Mouse (Mus musculus) erythroid progenitor cell, adult 5-6 weeks (primary cell): ENCODE data around the gene Gm45844. TPM values are rescaled to one million over a fixed set of nuclear protein-coding genes. Genes with fewer than 3 reads are reported as not detected.
"Not testable (repeated sequence)": the region's sequence is repeated elsewhere in the genome, so short reads cannot be mapped to it uniquely, and the experiment has no call there.

Experiments
- ATAC-seq: replicated peaks from 2 replicates; pipeline ENCODE4 v1.8.0; 2016; ENCODE audit warnings: moderate number of reproducible peaks, mild to moderate bottlenecking, moderate TSS enrichment, inconsistent platforms; ENCODE audit not compliant: poor library complexity, low FRiP score, severe bottlenecking
- total RNA-seq, 2 experiments: library from RNA; stranded (forward) in 1 of 2; stranded (reverse) in 1 of 2; fragments of 150-400 nt in 1 of 2; fragments of 186-747, 209-891 nt in 1 of 2; gene quantifications; 2 replicates each; pipeline versions ENCODE4 v1.2.3 to v1.2.4; 2015 to 2017; ENCODE audit warnings: low replicate concordance in 2 of 2

Gm45844 gene
- total RNA-seq (2015; ENCODE audit: low replicate concordance) (7.6 TPM in 1 of 2 replicates, not detected in the other), total RNA-seq (2017; ENCODE audit: low replicate concordance) (not detected in 2 replicates)

- peak; percentile 100 for ATAC-seq
Observed at GRCm38 (mm10) chr7:7277966-7278567, at the start of gene Gm45844. Gm45844 (minus strand) TSS chr7:7278289.

GRCm38 (mm10) chr7:7295595-7295994, 17.5 kb upstream of the Gm45844 start:
- no peak for ATAC-seq

- no peak for ATAC-seq
Observed at GRCm38 (mm10) chr7:7281383-7281782, 3.3 kb upstream of the Gm45844 start.

- ATAC-seq, result 0 out of 2 replicates have a peak, but pooled peaks have one; percentile 10
Observed at GRCm38 (mm10) chr7:7277556-7277955, 533 bp downstream of the Gm45844 start.

- not testable (repeated sequence) for ATAC-seq
Observed at GRCm38 (mm10) chr7:7247228-7247627, 30.9 kb downstream of the Gm45844 start, which contains the start of gene Vmn2r29. Vmn2r29 (minus strand) TSS chr7:7247328.

GRCm38 (mm10) chr7:7209313-7210151, 68.6 kb downstream of the Gm45844 start, which contains the start of gene Zfp772:
Zfp772 (minus strand) TSS chr7:7209998.
- not testable (repeated sequence) for ATAC-seq

GRCm38 (mm10) chr7:7188191-7188942, 89.7 kb downstream of the Gm45844 start:
- peak; percentile 83 for ATAC-seq

- ATAC-seq, result no peak
Observed at GRCm38 (mm10) chr7:7187417-7188190, 90.5 kb downstream of the Gm45844 start.

GRCm38 (mm10) chr7:7185897-7186296, 92.2 kb downstream of the Gm45844 start:
- no peak for ATAC-seq

- ATAC-seq, result peak; percentile 39; the same call in 1 of the 2 replicates
Observed at GRCm38 (mm10) chr7:7171227-7172147, 106.6 kb downstream of the Gm45844 start, which contains the start of gene Zfp418. Zfp418 (plus strand) TSS chr7:7171330.

Other genes starting within 250 kb of the Gm45844 start
- gene Zfp954, start 156.8 kb downstream of the Gm45844 start, total RNA-seq (2015; ENCODE audit: low replicate concordance), result 1.1 and 8.4 TPM in 2 replicates
- 2.6 TPM in 2 replicates for gene Zfp954, start 156.8 kb downstream of the Gm45844 start, total RNA-seq (2017; ENCODE audit: low replicate concordance)
- not detected in 2 replicates for gene Zfp773, start 141.5 kb downstream of the Gm45844 start, total RNA-seq (2015; ENCODE audit: low replicate concordance)
- gene Zfp773, start 141.5 kb downstream of the Gm45844 start, total RNA-seq (2017; ENCODE audit: low replicate concordance), result 0.39 and 0.53 TPM in 2 replicates
- gene Zfp418, start 107.0 kb downstream of the Gm45844 start, total RNA-seq (2015; ENCODE audit: low replicate concordance), result 1.1 TPM in 1 of 2 replicates, not detected in the other
- gene Zfp418, start 107.0 kb downstream of the Gm45844 start, total RNA-seq (2017; ENCODE audit: low replicate concordance), result not detected in 2 replicates
- gene Zfp772, start 68.3 kb downstream of the Gm45844 start, total RNA-seq (2015; ENCODE audit: low replicate concordance), result 3.8 TPM in 1 of 2 replicates, not detected in the other
- gene Zfp772, start 68.3 kb downstream of the Gm45844 start, total RNA-seq (2017; ENCODE audit: low replicate concordance), result 0.39 and 1.5 TPM in 2 replicates
- gene Vmn2r29, start 31.0 kb downstream of the Gm45844 start, total RNA-seq (2015; ENCODE audit: low replicate concordance), result 2.2 TPM in 1 of 2 replicates, not detected in the other
- gene Vmn2r29, start 31.0 kb downstream of the Gm45844 start, total RNA-seq (2017; ENCODE audit: low replicate concordance), result 1.7 TPM in 1 of 2 replicates, not detected in the other
- gene Clcn4, start 22.6 kb upstream of the Gm45844 start, total RNA-seq (2015; ENCODE audit: low replicate concordance), result 11.7 and 16.9 TPM in 2 replicates
- gene Clcn4, start 22.6 kb upstream of the Gm45844 start, total RNA-seq (2017; ENCODE audit: low replicate concordance), result 8.5 and 15.0 TPM in 2 replicates
- not detected in 2 replicates for gene Vmn2r30, start 59.3 kb upstream of the Gm45844 start, total RNA-seq (2015; ENCODE audit: low replicate concordance)
- not detected in 2 replicates for gene Vmn2r30, start 59.3 kb upstream of the Gm45844 start, total RNA-seq (2017; ENCODE audit: low replicate concordance)
- gene Gm45783, start 96.3 kb upstream of the Gm45844 start, total RNA-seq (2015; ENCODE audit: low replicate concordance), result not detected in 2 replicates
- not detected in 2 replicates for gene Gm45783, start 96.3 kb upstream of the Gm45844 start, total RNA-seq (2017; ENCODE audit: low replicate concordance)
- not detected in 2 replicates for gene Vmn2r31, start 121.4 kb upstream of the Gm45844 start, total RNA-seq (2015; ENCODE audit: low replicate concordance)
- gene Vmn2r31, start 121.4 kb upstream of the Gm45844 start, total RNA-seq (2017; ENCODE audit: low replicate concordance), result not detected in 2 replicates
- not detected in 2 replicates for gene Vmn2r32, start 201.7 kb upstream of the Gm45844 start, total RNA-seq (2015; ENCODE audit: low replicate concordance)
- not detected in 2 replicates for gene Vmn2r32, start 201.7 kb upstream of the Gm45844 start, total RNA-seq (2017; ENCODE audit: low replicate concordance)